Mouse (Mus musculus) heart, postnatal 25 days (tissue): Measurements from ENCODE around the gene Phldb1. TPM values are rescaled to one million over a fixed set of nuclear protein-coding genes. Genes with fewer than 3 reads are reported as not detected.
A peak's percentile ranks its signal among the peaks of the same experiment; 100 is the strongest.

Source experiments
- DNase-seq: peaks from one replicate; pipeline ENCODE4 v3.0.0; 2022; ENCODE audit warnings: low spot score
- intact Hi-C: fragments of 180-260 bp; cut with DNase I; formaldehyde crosslinking; loops from one replicate; pipeline ENCODE4 v1.15.1; 2025
- total RNA-seq, 2 experiments: library from RNA; stranded (reverse); gene quantifications; 2 replicates each; pipeline ENCODE4 v1.2.3; 2021

The Phldb1 gene
- total RNA-seq, 2 experiments from 2014 or later, result 115 to 121 TPM

GRCm38 (mm10) chr9:44732921-44733530 lies 2.0 kb downstream of the Phldb1 start:
- DNase-seq, result no peak
- intact Hi-C loops, result loop anchor here (5.0 kb wide), 1 partner anchor 41 kb away; no protein-coding TSS in a partner anchor

- intact Hi-C loops, result loop anchor here (5.0 kb wide), 1 partner anchor 40 kb away; no protein-coding TSS in a partner anchor
- DNase-seq, result no peak
Measured at GRCm38 (mm10) chr9:44732130-44732549, 2.9 kb downstream of the Phldb1 start.

- intact Hi-C loops, result no loop called here
- no peak for DNase-seq
Measured at GRCm38 (mm10) chr9:44727441-44727840, 7.6 kb downstream of the Phldb1 start.

DNA sequence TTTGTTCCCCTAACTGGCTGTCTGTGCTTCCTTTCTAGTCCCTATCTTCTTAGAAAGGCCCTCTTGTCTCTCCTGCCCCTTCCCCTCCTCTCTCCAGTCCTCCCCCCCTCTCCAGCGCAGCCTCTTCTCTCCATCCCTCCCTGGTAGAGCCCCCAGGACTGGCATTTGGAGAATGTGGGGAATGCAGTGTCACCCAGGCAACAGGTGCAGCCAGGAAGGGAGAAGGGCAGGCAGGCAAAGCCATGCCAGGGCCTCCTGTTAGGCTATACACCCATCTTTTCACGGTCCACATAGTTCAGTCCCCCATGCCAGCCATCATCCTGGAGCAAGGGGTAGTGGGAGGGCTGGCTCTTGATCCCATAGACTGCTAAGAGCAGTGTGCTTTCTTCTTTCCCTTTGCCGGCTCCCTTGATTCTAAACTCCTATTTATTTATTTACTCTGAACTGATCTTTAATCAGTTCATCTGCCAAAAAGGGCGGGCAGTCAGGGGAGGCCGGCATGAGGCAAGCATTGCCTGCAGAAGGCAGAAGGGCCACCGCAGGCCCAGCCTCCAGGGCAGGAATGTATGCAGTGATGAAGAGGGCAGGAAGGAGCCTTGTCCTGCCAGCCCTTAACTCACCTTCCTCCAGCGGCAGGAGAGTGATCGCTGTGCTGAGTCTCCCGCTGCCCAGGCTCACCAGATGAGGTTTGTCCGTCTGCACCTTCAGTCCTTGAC lies 8.4 kb downstream of the Phldb1 start:
- intact Hi-C loops, result no loop called here

GRCm38 (mm10) chr9:44724665-44725064 lies 10.3 kb downstream of the Phldb1 start:
- intact Hi-C loops, result loop anchor here (5.0 kb wide), 1 partner anchor 43 kb away; the partner anchor contains the start of genes Arcn1 and Ift46
- DNase-seq, result no peak

More for the DNA sequence above, 8.4 kb downstream of the Phldb1 start:
- no peak for DNase-seq

DNA sequence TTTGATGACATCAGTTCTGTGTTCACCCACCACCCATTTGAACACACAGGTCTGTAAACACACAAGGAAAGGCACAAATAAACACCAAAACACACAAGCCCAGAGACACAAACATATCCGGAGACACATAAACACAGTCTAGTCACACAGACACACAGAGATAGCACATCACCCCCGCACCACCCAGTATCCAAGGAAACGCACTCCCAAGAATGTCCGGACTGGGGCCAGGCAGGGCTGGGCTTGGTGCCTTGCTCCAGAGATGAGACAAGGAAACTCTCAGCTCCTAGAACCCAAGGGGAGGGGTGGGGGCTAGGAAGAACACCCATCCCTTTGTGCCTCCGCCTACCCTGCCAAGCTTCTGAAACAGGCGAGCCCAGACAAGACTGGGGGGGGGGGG lies 10.8 kb downstream of the Phldb1 start:
- intact Hi-C loops, result loop anchor here (5.0 kb wide), 1 partner anchor 43 kb away; the partner anchor contains the start of genes Arcn1 and Ift46
- DNase-seq, result peak; percentile 68

- intact Hi-C loops, result loop anchor here (5.0 kb wide), 1 partner anchor 44 kb away; the partner anchor contains the start of genes Arcn1 and Ift46
- no peak for DNase-seq
Measured at GRCm38 (mm10) chr9:44723521-44724041, 11.4 kb downstream of the Phldb1 start.

DNA sequence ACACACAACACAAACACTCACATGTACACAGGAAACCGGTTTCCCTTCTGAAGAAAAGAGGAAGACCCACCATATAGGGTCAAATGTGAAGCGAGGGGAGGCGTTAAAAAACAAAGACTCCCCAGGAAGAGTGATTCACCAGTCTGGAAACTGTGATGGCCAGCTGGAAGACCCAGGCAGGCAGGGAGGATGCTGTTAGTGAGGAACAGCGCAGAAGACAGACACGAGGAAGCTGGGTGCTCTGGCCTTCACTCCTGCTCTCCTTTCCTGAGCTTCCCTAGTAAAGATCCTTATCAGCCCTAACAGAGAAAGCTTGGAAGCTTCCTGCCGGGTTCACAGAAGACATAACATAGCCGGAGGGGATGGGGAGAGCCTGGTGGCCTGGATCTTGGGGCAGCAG lies 12.0 kb downstream of the Phldb1 start:
- intact Hi-C loops, result loop anchor here (5.0 kb wide), 1 partner anchor 44 kb away; the partner anchor contains the start of genes Arcn1 and Ift46
- DNase-seq, result no peak

DNA sequence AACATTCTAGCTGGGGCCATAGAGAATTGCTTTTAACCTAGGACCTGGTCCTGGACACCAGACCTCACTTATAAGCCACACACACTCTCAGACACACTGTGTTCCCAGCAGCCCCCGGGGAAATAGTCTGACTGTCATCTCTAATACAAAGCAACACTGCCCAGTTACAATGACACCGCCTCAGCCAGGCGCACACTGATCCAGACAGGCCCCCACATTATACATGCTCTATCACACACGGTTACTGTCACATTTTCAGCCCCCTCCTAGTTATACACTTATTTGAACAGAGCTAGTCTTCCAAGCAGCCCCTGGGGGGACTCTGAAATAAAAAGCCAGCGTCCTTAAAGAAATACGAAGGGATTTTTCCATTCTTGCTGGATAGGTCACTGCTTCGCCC lies 12.4 kb downstream of the Phldb1 start:
- intact Hi-C loops, result loop anchor here (5.0 kb wide), 1 partner anchor 45 kb away; the partner anchor contains the start of genes Arcn1 and Ift46

GRCm38 (mm10) chr9:44721877-44722186 lies 13.2 kb downstream of the Phldb1 start:
- DNase-seq, result no peak
- intact Hi-C loops, result loop anchor here (5.0 kb wide), 1 partner anchor 45 kb away; the partner anchor contains the start of genes Arcn1 and Ift46

More for the DNA sequence above, 12.4 kb downstream of the Phldb1 start:
- no peak for DNase-seq

DNA sequence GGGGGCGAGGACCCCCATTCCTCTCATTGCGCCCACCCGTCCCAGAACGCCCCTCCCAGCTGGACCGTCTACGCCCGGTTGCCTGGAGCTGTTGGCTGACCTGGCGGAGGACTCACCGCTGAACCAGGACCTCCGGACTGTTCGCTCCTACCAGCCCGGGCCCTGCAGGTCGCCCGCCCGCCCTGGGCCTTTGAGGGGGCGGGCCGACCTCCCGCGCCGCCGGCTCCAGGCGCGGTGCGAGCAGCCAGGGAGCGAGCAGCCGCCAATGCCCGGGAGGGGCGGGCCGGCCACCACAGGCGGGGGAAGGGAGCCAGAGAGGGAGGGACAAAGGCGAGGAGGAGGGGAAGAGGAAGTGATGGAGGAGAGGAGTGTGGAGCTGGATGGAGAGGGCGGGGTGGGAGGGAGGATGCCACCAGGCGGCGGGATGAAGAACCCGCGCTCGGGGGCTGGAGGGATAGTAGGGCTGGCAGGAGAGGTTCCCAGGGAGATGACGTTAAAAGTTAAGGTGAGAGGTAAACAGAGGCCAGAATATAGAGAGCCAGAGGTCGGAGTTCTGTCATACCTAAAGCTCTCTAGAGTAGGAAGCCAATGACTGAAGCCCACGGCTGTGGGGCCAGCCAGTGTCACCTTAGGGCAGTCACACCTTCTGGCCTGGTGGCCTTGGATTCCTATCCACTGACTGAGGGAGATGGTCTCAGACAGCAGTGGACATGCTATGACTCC lies 13.7 kb downstream of the Phldb1 start:
- DNase-seq, result peak; percentile 87
- intact Hi-C loops, result loop anchor here (5.0 kb wide), 1 partner anchor 46 kb away; the partner anchor contains the start of genes Arcn1 and Ift46

DNA sequence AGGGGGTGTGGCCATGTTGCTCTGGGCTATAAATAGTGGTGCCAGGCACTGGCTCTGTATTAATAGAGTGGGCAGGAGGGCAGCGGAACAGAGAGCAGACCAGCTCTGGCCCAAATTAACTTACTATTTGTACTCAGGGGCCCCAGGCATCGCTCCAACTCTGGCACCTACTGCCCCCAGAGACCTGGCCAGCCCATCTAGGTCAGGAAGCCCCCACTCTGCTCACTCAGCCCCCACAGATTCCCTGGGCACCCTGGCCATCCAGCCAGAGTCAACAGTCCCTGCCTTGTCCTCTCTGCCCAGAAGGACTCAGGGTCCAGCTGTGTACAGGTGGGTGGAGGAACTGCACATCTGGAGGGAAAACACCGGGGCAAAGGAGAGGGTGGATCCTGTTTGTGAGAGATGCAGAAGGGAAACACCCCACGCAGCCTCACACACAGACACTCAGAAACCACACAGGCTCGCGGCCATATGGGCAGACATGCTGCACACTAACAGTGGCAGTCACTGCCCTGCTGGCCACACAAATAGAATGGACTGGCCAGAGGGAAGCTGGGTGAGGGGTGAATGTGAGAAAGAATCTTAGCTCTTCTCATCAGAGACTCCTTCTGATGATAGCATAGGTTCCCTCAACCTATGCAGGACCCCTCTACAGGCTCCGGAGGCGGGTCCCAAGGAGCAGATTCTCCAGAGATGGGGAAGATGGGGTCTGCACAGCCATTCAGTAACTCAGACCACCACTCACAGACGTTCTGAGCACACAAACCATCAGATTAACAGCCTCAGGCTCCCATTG lies 14.4 kb downstream of the Phldb1 start:
- intact Hi-C loops, result loop anchor here (5.0 kb wide), 1 partner anchor 47 kb away; the partner anchor contains the start of genes Arcn1 and Ift46
- DNase-seq, result no peak

- intact Hi-C loops, result loop anchor here (5.0 kb wide), 1 partner anchor 48 kb away; the partner anchor contains the start of genes Arcn1 and Ift46
- no peak for DNase-seq
Measured at GRCm38 (mm10) chr9:44719632-44720357, 15.2 kb downstream of the Phldb1 start.

DNA sequence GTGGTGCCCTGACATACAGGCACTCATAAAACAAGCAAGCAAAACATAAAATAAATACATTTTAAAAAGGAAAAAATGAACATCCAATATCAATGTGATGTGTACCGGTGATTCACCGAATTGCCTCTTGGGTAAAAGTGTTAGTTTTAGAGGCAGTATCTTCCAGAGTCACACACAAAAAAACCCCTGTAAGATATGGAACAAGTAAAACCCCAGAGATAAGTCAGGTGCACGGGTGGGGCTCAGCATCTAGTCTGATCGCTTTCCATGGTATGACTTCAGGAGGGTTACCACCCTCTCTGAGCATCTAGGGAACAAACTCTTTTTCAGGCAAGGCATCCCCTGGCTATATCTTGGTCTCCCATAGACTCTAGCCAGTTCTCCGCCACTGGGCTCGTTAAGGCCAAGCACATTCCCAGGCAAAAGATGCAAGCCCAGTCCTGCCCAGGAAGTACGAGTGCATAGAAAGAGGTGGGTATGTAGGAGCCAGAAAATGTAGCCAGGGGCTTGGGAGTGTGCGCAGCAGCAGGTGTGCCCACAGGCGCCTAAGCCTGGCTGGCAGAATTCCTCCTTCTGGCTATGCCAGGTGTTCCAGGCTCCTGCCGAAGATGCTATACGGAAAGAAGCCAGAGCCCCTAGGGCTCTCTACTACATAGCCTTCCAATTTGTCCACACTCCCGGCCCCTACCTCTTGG lies 15.9 kb downstream of the Phldb1 start:
- no peak for DNase-seq
- intact Hi-C loops, result no loop called here

- peak; percentile 61 for DNase-seq
- intact Hi-C loops, result no loop called here
Measured at GRCm38 (mm10) chr9:44717822-44718242, 17.2 kb downstream of the Phldb1 start.

- intact Hi-C loops, result no loop called here
- DNase-seq, result no peak
Measured at GRCm38 (mm10) chr9:44716997-44717821, 17.8 kb downstream of the Phldb1 start.
